In the genomic region with DNA sequence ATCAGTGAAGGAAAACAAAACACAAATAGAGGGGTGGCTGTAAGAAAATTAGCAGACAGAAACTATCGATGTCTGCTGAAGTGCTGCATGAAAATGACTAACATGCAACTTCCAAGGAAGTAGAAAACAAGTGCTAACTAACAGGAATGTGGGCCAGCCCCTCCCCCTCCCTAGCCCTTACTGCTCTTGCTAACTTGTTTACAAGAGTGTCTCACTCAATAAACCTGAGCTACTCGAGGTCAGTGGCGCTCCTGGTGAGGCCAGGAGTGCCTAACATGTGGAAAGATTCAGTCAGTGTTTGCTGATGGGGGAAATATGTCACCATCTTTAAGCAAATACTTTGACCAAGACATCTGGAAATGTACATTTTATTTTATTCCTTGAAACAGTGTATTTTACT, we compare ENCODE assay signal across 11 mouse cellular contexts.
DNase-seq lines count a peak whose midpoint lies in the region; ATAC-seq and TF ChIP-seq lines count a peak whose summit lies in the region.
"Had no signal": no experiment of that assay in that cellular context is flagged by ENCODE, and none has a peak within 500 bp of the region (broad histone marks: within the 10 kb centered on the region; RNA-seq: fewer than 3 reads in every experiment).

No protein-coding gene starts in this region.

- no peak overlapping the region for H3K4me3 ChIP-seq in hindbrain, embryonic 10.5 days
- no peak overlapping the region for H3K4me3 ChIP-seq in hindbrain, embryonic 13.5 days
- no peak overlapping the region for H3K4me3 ChIP-seq in embryonic facial prominence, embryonic 10.5 days
- H3K4me3 ChIP-seq in kidney, postnatal 0 days (replicated peaks; ENCODE audit: low read depth, low read length): no peak overlapping the region
- H3K4me3 ChIP-seq in hindbrain, embryonic 12.5 days: no peak overlapping the region
- H3K4me3 ChIP-seq: heart, embryonic 12.5 days had no signal

- no peak overlapping the region for H3K9ac ChIP-seq in hindbrain, embryonic 13.5 days
- H3K9ac ChIP-seq in kidney, postnatal 0 days (ENCODE audit: low read depth, low read length): no peak overlapping the region
- no peak overlapping the region for H3K9ac ChIP-seq in hindbrain, embryonic 12.5 days
- H3K9ac ChIP-seq: heart, embryonic 12.5 days had no signal

- TF ChIP-seq CTCF in kidney, postnatal 0 days (IDR thresholded peaks at IDR 0.05; ENCODE audit: low read depth): no peak

- no peak for ATAC-seq in hindbrain, embryonic 13.5 days (ENCODE audit: low FRiP score)
- ATAC-seq in kidney, postnatal 0 days (replicated peaks; ENCODE audit: low FRiP score, low read depth): peak; percentile 85
- no peak for ATAC-seq in hindbrain, embryonic 12.5 days (ENCODE audit: low FRiP score)

- intact Hi-C loops in gastrocnemius, postnatal 36 days (cut with DNase I): no loop called here

- no peaks in the 10 kb centered on the region for H3K4me1 ChIP-seq in hindbrain, embryonic 10.5 days (replicated peaks)
- H3K4me1 ChIP-seq in hindbrain, embryonic 13.5 days (replicated peaks): no peaks in the 10 kb centered on the region
- H3K4me1 ChIP-seq in embryonic facial prominence, embryonic 10.5 days: peaks cover 33% of the 10 kb centered on the region
- H3K4me1 ChIP-seq in kidney, postnatal 0 days (replicated peaks; ENCODE audit: insufficient read depth, low read length): no peaks in the 10 kb centered on the region
- H3K4me1 ChIP-seq in hindbrain, embryonic 12.5 days: no peaks in the 10 kb centered on the region

- 24% methylated on average over 3 of the region's 3 CpGs for WGBS in hindbrain, embryonic 10.5 days
- WGBS in hindbrain, embryonic 13.5 days: 35% methylated on average over 3 of the region's 3 CpGs
- 14% methylated on average over 3 of the region's 3 CpGs for WGBS in embryonic facial prominence, embryonic 10.5 days
- 6% methylated on average over 3 of the region's 3 CpGs for WGBS in kidney, postnatal 0 days
- 25% methylated on average over 3 of the region's 3 CpGs for WGBS in hindbrain, embryonic 12.5 days

- H3K4me2 ChIP-seq in hindbrain, embryonic 13.5 days: no peak overlapping the region
- no peak overlapping the region for H3K4me2 ChIP-seq in kidney, postnatal 0 days (ENCODE audit: low read length)
- H3K4me2 ChIP-seq in hindbrain, embryonic 12.5 days (replicated peaks): no peak overlapping the region
- H3K4me2 ChIP-seq: heart, embryonic 12.5 days had no signal

- DNase-seq in hindbrain, embryonic 10.5 days (ENCODE audit: low spot score): peak; percentile 42
- DNase-seq in embryonic facial prominence, embryonic 10.5 days (ENCODE audit: low spot score): peak; percentile 82
- DNase-seq in kidney, postnatal 0 days (ENCODE audit: low spot score): peak; percentile 77
- peak; percentile 28 for DNase-seq in lung, postnatal 36 days
- DNase-seq in gastrocnemius, postnatal 36 days: no peak
- no peak for DNase-seq in right cerebral cortex, postnatal 25 days
- DNase-seq: cerebellum, adult 8-10 months; thymus, adult 2 months had no signal

- no peak overlapping the region for H3K27ac ChIP-seq in hindbrain, embryonic 10.5 days
- H3K27ac ChIP-seq in hindbrain, embryonic 13.5 days: no peak overlapping the region
- peak overlapping the region; percentile 61 for H3K27ac ChIP-seq in embryonic facial prominence, embryonic 10.5 days (replicated peaks)
- no peak overlapping the region for H3K27ac ChIP-seq in kidney, postnatal 0 days
- no peak overlapping the region for H3K27ac ChIP-seq in hindbrain, embryonic 12.5 days

- no peaks in the 10 kb centered on the region for H3K9me3 ChIP-seq in hindbrain, embryonic 10.5 days
- H3K9me3 ChIP-seq in hindbrain, embryonic 13.5 days: no peaks in the 10 kb centered on the region
- H3K9me3 ChIP-seq in embryonic facial prominence, embryonic 10.5 days: no peaks in the 10 kb centered on the region
- no peaks in the 10 kb centered on the region for H3K9me3 ChIP-seq in kidney, postnatal 0 days (replicated peaks; ENCODE audit: low read length)
- no peaks in the 10 kb centered on the region for H3K9me3 ChIP-seq in hindbrain, embryonic 12.5 days (replicated peaks)
- H3K9me3 ChIP-seq: heart, embryonic 12.5 days had no signal

- no peaks in the 10 kb centered on the region for H3K36me3 ChIP-seq in hindbrain, embryonic 10.5 days
- no peaks in the 10 kb centered on the region for H3K36me3 ChIP-seq in hindbrain, embryonic 13.5 days
- no peaks in the 10 kb centered on the region for H3K36me3 ChIP-seq in embryonic facial prominence, embryonic 10.5 days (replicated peaks)
- H3K36me3 ChIP-seq in kidney, postnatal 0 days (ENCODE audit: insufficient read depth, low read length): no peaks in the 10 kb centered on the region
- no peaks in the 10 kb centered on the region for H3K36me3 ChIP-seq in hindbrain, embryonic 12.5 days
- H3K36me3 ChIP-seq: heart, embryonic 12.5 days had no signal

- H3K27me3 ChIP-seq in hindbrain, embryonic 10.5 days (ENCODE audit: insufficient read depth, poor library complexity, severe bottlenecking): no peaks in the 10 kb centered on the region
- H3K27me3 ChIP-seq in hindbrain, embryonic 13.5 days: no peaks in the 10 kb centered on the region
- no peaks in the 10 kb centered on the region for H3K27me3 ChIP-seq in embryonic facial prominence, embryonic 10.5 days (replicated peaks; ENCODE audit: low read depth, poor library complexity, severe bottlenecking)
- no peaks in the 10 kb centered on the region for H3K27me3 ChIP-seq in kidney, postnatal 0 days (ENCODE audit: insufficient read depth, low read length)
- H3K27me3 ChIP-seq in hindbrain, embryonic 12.5 days: no peaks in the 10 kb centered on the region
- H3K27me3 ChIP-seq: heart, embryonic 12.5 days had no signal

Comparison
In these comparisons a context has a peak if more than half of its experiments do, and no peak if none do; other contexts are left out.
1. DNase-seq: peak in hindbrain, embryonic 10.5 days (single experiment), embryonic facial prominence, embryonic 10.5 days (single experiment), kidney, postnatal 0 days (single experiment) and lung, postnatal 36 days (single experiment); none in gastrocnemius, postnatal 36 days (0 of 2) and right cerebral cortex, postnatal 25 days (single experiment).